Mouse (Mus musculus): ENCODE results near the gene Spryd4.

- TF ChIP-seq CTCF (IDR thresholded peaks at IDR 0.05; ENCODE audit: low read depth) = peak; percentile 85
- peak; percentile 44; the same call in 1 of the 2 replicates for TF ChIP-seq EP300 (IDR thresholded peaks at IDR 0.05; ENCODE audit: low read depth)
These were observed 1.3 kb upstream of the Spryd4 start for GRCm38 (mm10) chr10:128212871-128213323.
